Mouse (Mus musculus) CD4-positive, CD25-positive, alpha-beta regulatory T cell, adult 2 months (primary cell): ENCODE measurements at regions not wholly inside any gene's neighbourhood (a gene's known extent, or its start where the extent isn't known, plus 50 kb on each side); places are given as distances from the start of the nearest gene placed in this dataset.
A peak's percentile ranks its signal among the peaks of the same experiment; 100 is the strongest.

ENCODE experiments used
- DNase-seq: peaks from one replicate; pipeline ENCODE4 v3.0.0-alpha.2; 2012; ENCODE audit warnings: low read depth, low spot score

DNA sequence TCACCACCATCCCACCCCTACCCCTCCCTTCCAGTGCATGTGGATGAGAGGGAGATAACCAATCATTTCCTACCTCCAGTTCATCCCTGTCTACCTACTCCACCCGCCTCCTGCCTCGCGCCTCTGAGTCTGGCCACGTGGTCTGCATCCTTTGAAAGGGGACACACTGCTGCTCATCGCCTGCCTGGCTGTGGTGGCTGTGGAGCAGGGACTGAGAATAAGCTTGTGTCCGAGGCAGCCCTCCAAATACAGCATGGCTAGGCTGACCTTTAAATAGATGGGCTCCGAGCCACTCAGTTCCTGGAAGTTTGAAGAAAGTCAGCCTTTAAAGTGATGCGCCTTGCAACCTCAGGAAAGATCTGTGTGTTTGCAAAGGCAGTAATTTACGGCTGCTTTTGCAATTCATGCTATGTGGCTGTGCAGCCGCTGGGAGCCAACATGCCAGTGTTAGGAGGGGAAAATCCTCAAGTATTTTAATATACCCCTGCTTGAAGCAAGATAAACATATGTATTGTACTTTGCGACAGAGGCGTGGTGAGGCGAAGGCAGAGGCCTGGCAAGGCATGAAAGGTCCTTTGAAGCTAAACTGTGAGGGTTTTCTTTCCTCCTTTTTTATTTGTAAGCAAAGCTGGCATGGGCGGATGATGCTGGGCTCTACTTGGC lies 1214.3 kb upstream of the A1bg start:
- no peak for DNase-seq

DNA sequence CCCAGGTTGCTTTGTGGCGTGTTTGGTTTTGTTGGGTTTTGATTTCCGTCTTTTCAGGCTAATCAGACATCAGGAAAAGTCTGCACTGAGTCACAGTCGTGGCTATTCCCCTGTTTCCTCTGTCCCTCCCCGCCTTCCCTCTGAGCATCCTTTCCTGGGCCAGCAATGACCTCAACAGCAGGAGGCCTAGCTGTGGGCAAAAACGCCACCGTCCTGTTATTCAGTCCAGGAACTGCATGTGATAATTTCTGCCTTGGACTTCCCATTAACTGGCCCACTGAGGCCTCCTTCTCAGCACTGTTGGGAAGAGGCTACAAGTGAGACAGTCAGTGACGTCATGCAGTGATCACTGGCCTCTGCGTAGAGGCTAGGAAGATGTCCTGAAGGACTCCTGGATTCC lies 1212.0 kb upstream of the A1bg start:
- DNase-seq, result no peak

- no peak for DNase-seq
Observed at GRCm38 (mm10) chr15:62134308-62134707, 1211.5 kb upstream of the A1bg start.

- no peak for DNase-seq
Observed at GRCm38 (mm10) chr15:62132895-62133294, 1210.1 kb upstream of the A1bg start.

GRCm38 (mm10) chr15:62131686-62132085 lies 1208.9 kb upstream of the A1bg start:
- DNase-seq, result no peak

GRCm38 (mm10) chr15:62130530-62130929 lies 1207.7 kb upstream of the A1bg start:
- peak; percentile 6 for DNase-seq

- DNase-seq, result no peak
Observed at GRCm38 (mm10) chr15:62128546-62129212, 1205.9 kb upstream of the A1bg start.

- no peak for DNase-seq
Observed at GRCm38 (mm10) chr15:62127602-62128158, 1204.9 kb upstream of the A1bg start.

DNA sequence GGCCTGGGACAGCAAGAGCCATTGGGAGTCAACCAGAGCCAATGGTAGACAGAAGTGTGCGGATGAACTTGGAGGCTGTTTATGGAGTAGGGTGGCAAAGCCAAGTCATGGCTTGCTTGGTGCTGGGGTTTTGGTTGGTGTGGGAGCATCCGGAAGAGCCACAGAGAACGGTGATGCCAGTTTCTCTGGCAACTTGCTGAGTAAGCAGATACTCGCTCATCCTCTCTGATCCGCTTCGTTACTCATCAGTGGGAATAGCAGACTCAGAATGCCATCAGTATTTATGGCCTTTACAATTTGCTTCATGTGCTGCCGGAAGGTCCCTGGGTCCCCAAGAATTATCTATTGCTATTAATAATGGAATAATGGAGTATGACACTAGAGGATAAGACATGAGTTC lies 1202.9 kb upstream of the A1bg start:
- no peak for DNase-seq

GRCm38 (mm10) chr15:62123756-62124155 lies 1200.9 kb upstream of the A1bg start:
- DNase-seq, result no peak

DNA sequence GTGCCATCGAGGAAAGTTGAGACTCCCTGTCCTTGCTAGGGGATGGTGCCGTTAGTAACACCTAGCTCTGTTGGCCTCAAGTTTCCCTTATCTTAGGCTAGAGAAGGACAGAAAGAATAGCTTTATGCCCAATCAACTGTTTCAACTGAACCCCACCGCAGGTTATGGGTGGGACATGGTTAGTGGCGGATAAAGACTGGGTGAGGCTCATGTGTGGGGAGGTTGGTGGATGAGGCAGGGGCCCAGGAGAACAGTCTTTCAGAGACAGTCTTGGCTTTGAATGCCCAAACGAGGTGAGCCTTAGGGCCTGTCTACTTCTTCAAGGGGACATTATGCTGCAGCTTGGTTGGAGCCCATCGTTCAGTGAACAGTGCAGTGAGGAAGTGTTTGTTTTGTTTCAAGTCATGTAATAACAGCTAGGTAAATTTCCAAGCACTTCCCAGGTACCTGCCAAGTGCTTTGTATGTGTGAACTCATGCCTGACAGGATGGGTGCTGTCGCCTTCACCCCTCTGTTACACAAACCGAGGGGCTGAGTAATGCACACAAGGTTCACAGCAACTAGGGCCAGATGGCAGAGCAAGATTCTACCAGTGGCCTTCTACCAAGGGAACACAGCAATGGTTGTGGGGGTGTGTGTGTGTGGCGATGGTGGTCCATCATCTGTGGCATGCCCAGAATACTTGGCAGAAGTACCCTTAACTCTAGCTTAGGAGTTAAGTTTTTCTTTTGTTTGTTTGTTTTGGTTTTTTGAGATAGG lies 1199.6 kb upstream of the A1bg start:
- DNase-seq, result no peak

DNA sequence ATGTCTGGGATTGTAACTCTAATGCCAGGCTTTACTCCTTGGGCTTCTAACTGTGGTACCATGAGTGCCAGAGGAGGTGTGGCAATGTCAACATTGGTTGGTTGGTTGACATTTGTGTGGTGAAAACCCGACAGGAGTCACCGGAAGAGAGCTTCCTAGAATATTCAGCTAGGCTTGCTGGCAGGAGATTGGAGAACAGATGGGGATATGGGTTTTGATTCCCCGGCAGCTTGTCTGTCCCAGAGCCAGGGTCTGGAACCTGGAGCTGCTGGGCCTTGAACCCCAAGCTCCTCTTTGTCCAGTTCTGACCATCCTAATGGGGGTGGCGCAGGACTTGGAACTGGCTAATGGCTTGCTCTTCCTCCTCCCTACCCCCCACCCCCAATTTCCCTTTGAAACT lies 1198.9 kb upstream of the A1bg start:
- no peak for DNase-seq

GRCm38 (mm10) chr15:62120735-62121134 lies 1197.9 kb upstream of the A1bg start:
- DNase-seq, result no peak

DNA sequence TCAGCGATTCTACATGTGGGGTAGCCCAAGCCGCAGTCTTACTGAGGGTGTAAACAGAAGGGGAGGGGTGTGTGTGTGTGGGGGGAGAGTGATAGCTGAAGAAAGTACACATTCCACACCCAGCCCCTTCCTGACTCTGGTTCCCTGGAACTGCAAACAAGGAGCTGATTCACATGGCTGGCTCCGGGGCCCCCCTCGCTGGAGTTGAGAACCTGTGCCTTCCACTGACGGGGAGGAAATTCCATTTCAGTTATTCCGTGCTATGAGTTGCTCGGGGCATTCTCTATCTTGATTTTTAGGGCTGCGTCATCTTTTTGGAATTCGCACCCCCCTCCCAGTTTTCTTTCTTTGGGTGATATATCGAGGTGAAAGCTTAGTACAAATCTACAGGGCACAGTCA lies 1196.2 kb upstream of the A1bg start:
- DNase-seq, result no peak

DNA sequence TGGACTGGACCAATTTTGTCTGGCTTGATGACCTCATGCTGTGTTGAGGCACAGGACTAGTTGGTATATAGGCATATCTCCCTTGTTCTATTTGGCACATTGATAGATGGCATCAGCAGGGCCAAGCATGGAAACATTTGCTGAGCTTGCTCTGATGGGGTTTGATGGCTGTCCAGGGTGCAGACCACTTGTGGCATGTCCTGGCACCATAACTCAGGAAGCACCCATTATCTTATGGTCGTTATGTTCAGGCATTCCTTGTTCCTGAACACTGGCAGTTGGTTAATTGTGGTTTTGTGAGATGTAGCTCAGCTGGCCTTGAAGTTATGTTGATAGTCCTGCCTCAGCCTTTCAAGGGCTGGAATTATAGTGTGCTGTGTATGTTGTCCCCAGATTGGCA lies 1193.4 kb upstream of the A1bg start:
- DNase-seq, result no peak

DNA sequence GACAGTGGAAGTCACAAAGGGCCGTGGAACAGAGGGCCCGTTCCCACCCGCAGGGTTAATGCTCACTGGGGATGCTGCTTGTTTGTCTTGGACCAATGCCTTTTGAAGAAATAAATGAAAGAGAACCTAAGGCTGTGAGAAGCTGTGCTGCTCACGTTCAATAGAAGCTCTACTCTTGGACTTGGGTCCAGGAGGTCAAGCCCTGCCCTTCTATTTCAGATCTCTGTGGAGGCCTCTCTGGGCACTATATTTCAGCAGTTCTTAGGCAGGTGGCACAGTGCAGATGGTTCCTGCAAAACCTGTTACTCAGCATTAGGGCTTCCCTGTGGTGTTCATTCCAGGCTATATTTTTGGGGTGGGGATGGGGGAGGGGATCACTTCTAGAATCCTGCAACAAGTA lies 1192.0 kb upstream of the A1bg start:
- no peak for DNase-seq

- no peak for DNase-seq
Observed at GRCm38 (mm10) chr15:62112151-62112550, 1189.3 kb upstream of the A1bg start.

DNA sequence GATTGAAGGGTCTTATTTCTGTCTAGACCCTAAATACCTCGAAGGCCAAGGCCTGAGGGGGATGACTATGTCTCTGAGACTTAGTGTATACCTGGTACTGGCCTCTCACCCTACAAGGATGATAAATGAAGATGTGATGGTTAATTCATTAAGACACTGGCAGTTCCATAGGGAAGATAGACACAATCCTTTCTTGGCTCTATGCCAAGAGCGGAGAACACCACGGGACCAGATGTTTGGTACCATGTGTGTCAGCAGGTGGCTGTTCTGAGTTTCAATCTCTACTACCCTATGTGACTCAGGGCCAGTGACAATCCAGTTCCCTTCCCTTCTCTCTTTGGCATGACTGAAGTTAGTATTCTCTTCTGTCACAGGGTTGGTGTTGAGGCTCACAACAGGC lies 1185.2 kb upstream of the A1bg start:
- no peak for DNase-seq

DNA sequence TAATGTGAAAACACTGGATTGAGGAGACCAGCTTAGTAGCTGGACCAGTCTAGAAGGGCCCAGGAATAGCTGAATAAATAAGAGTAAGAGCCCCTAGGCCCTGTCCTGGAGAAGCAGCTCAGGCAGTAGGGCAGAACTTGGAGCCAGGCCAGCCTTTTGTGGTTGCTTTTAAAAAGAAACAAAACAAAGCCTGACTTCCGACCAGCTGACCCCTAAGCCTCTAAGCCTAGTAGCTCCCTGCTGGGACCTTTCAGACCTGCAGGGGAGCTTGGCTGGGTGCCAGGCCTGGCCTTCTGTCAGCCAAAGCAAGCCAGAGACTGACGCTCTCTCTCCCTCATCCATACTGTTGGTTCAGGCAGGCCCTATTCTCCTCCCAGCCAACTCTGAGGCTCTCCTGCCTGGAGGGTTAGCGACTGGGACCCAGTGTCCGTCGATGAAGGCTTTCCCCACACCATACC lies 1183.7 kb upstream of the A1bg start:
- DNase-seq, result peak; percentile 24

GRCm38 (mm10) chr15:62105483-62105882 lies 1182.7 kb upstream of the A1bg start:
- no peak for DNase-seq

GRCm38 (mm10) chr15:62104653-62105052 lies 1181.8 kb upstream of the A1bg start:
- DNase-seq, result no peak

- no peak for DNase-seq
Observed at GRCm38 (mm10) chr15:62099683-62100082, 1176.9 kb upstream of the A1bg start.
